Mouse (Mus musculus): ENCODE measurements at regions not wholly inside any gene's neighbourhood (a gene's known extent, or its start where the extent isn't known, plus 50 kb on each side); places are given as distances from the start of the nearest gene placed in this dataset.

- Histone ChIP-seq H3K4me2 (ENCODE audit: low read depth) (no peak overlapping the region), H3K27ac (ENCODE audit: low read depth, low read length) (no peak overlapping the region), H3K4me3 (ENCODE audit: low read depth, low read length) (no peak overlapping the region), H3K9ac (ENCODE audit: low read length) (no peak overlapping the region), H3K27me3 (ENCODE audit: control insufficient read depth, insufficient read depth, low read length) (no peaks in the 10 kb centered on the region), H3K4me1 (ENCODE audit: control insufficient read depth, insufficient read depth, low read length) (no peaks in the 10 kb centered on the region; the same call in 1 of the 2 replicates), H3K36me3 (ENCODE audit: control insufficient read depth, insufficient read depth, low read length) (no peaks in the 10 kb centered on the region), H3K9me3 (ENCODE audit: control insufficient read depth, low read length) (no peaks in the 10 kb centered on the region)
- DNase-seq (ENCODE audit: low spot score) (no peak), ATAC-seq (ENCODE audit: insufficient read depth, low FRiP score, low TSS enrichment) (no peak)
- WGBS, result 60% methylated on average over 15 of the region's 15 CpGs
Measured at GRCm38 (mm10) chr6:50032894-50033595, 77.0 kb upstream of the Mpp6 start.

DNA sequence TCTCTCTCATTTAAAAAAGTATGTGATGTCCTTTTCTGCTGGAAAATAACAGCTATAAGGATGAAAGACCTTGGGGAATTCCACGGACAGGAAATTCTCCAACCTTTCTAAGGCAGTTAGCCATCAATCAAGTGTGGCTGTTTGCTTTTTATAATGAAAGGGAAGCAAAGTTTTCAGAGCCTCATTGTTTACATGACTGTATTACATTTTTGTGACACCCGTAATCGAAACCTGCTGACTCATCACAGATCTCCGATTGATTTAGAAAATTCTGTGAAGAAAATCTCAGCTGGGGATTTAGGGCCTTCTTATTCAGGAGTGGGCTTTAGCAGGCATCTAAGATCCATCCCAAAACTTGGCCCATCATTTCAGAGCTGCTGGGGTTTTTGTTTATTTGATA lies 72.4 kb upstream of the Mpp6 start:
- Histone ChIP-seq H3K27ac (ENCODE audit: low read depth, low read length) (no peak overlapping the region), H3K4me3 (ENCODE audit: low read depth, low read length) (no peak overlapping the region), H3K36me3 (ENCODE audit: control insufficient read depth, insufficient read depth, low read length) (no peaks in the 10 kb centered on the region), H3K27me3 (ENCODE audit: control insufficient read depth, insufficient read depth, low read length) (no peaks in the 10 kb centered on the region), H3K4me1 (ENCODE audit: control insufficient read depth, insufficient read depth, low read length) (no peaks in the 10 kb centered on the region; the same call in 1 of the 2 replicates), H3K9me3 (ENCODE audit: control insufficient read depth, low read length) (no peaks in the 10 kb centered on the region), H3K4me2 (ENCODE audit: low read depth) (no peak overlapping the region), H3K9ac (ENCODE audit: low read length) (no peak overlapping the region)
- 53% methylated on average over 4 of the region's 4 CpGs for WGBS
- ATAC-seq (ENCODE audit: insufficient read depth, low FRiP score, low TSS enrichment), result no peak
- no peak for DNase-seq (ENCODE audit: low spot score)

- no peaks in the 10 kb centered on the region for H3K4me1 ChIP-seq (ENCODE audit: control insufficient read depth, insufficient read depth, low read length)
- 54% methylated on average over 3 of the region's 3 CpGs for WGBS
- no peak for ATAC-seq (ENCODE audit: insufficient read depth, low FRiP score, low TSS enrichment)
- DNase-seq (ENCODE audit: low spot score), result no peak
- H3K4me3 ChIP-seq (ENCODE audit: low read depth, low read length), result no peak overlapping the region
- H3K27ac ChIP-seq (ENCODE audit: low read depth, low read length), result no peak overlapping the region
- no peak overlapping the region for H3K9ac ChIP-seq (ENCODE audit: low read length)
- no peaks in the 10 kb centered on the region for H3K27me3 ChIP-seq (ENCODE audit: control insufficient read depth, insufficient read depth, low read length)
- H3K36me3 ChIP-seq (ENCODE audit: control insufficient read depth, insufficient read depth, low read length), result no peaks in the 10 kb centered on the region
- H3K4me2 ChIP-seq (ENCODE audit: low read depth), result no peak overlapping the region
- H3K9me3 ChIP-seq (ENCODE audit: control insufficient read depth, low read length), result no peaks in the 10 kb centered on the region
Measured at GRCm38 (mm10) chr6:50038369-50038768, 71.7 kb upstream of the Mpp6 start.

DNA sequence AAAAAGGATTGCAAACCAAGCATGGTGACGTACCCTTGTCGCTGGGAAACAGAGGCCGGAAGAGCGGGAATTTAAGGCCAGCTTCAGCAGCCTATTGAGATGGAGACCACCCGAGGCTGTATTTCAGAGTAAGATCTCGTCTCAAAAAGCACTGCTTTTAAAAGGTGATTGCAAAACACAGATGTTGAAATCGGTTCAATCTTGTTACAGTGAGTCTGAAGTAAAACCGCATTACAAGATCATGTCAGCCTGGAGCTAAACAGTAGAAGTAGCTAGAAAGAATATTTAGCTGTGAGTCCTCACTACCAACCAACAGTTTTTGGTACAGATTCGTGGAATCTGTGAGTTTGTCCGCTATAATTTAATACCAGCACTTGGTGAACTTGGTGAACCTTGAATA lies 69.0 kb upstream of the Mpp6 start:
- H3K4me1 ChIP-seq (ENCODE audit: control insufficient read depth, insufficient read depth, low read length), result no peaks in the 10 kb centered on the region
- H3K4me2 ChIP-seq (ENCODE audit: low read depth), result no peak overlapping the region
- no peaks in the 10 kb centered on the region for H3K36me3 ChIP-seq (ENCODE audit: control insufficient read depth, insufficient read depth, low read length)
- DNase-seq (ENCODE audit: low spot score) (no peak), ATAC-seq (ENCODE audit: insufficient read depth, low FRiP score, low TSS enrichment) (no peak)
- H3K9me3 ChIP-seq (ENCODE audit: control insufficient read depth, low read length), result no peaks in the 10 kb centered on the region
- WGBS, result 73% methylated on average over 10 of the region's 10 CpGs
- H3K4me3 ChIP-seq (ENCODE audit: low read depth, low read length), result no peak overlapping the region
- no peak overlapping the region for H3K9ac ChIP-seq (ENCODE audit: low read length)
- H3K27ac ChIP-seq (ENCODE audit: low read depth, low read length), result no peak overlapping the region
- H3K27me3 ChIP-seq (ENCODE audit: control insufficient read depth, insufficient read depth, low read length), result no peaks in the 10 kb centered on the region

- 52% methylated on average over 3 of the region's 3 CpGs for WGBS
Measured at GRCm38 (mm10) chr6:50042127-50042526, 67.9 kb upstream of the Mpp6 start.

GRCm38 (mm10) chr6:50044165-50044564 lies 65.9 kb upstream of the Mpp6 start:
- Histone ChIP-seq H3K4me1 (ENCODE audit: control insufficient read depth, insufficient read depth, low read length) (no peaks in the 10 kb centered on the region), H3K27me3 (ENCODE audit: control insufficient read depth, insufficient read depth, low read length) (no peaks in the 10 kb centered on the region), H3K4me2 (ENCODE audit: low read depth) (no peak overlapping the region), H3K36me3 (ENCODE audit: control insufficient read depth, insufficient read depth, low read length) (no peaks in the 10 kb centered on the region), H3K9me3 (ENCODE audit: control insufficient read depth, low read length) (no peaks in the 10 kb centered on the region), H3K27ac (ENCODE audit: low read depth, low read length) (no peak overlapping the region), H3K4me3 (ENCODE audit: low read depth, low read length) (no peak overlapping the region), H3K9ac (ENCODE audit: low read length) (no peak overlapping the region)
- WGBS, result 79% methylated on average over 1 of the region's 1 CpGs
- DNase-seq (ENCODE audit: low spot score) (no peak), ATAC-seq (ENCODE audit: insufficient read depth, low FRiP score, low TSS enrichment) (no peak)

More at GRCm38 (mm10) chr6:50042127-50042526, 67.9 kb upstream of the Mpp6 start:
- no peak overlapping the region for H3K27ac ChIP-seq (ENCODE audit: low read depth, low read length)
- DNase-seq (ENCODE audit: low spot score), result no peak
- H3K4me1 ChIP-seq (ENCODE audit: control insufficient read depth, insufficient read depth, low read length), result no peaks in the 10 kb centered on the region
- H3K9me3 ChIP-seq (ENCODE audit: control insufficient read depth, low read length), result no peaks in the 10 kb centered on the region
- H3K9ac ChIP-seq (ENCODE audit: low read length), result no peak overlapping the region
- H3K27me3 ChIP-seq (ENCODE audit: control insufficient read depth, insufficient read depth, low read length), result no peaks in the 10 kb centered on the region
- H3K4me2 ChIP-seq (ENCODE audit: low read depth), result no peak overlapping the region
- no peak overlapping the region for H3K4me3 ChIP-seq (ENCODE audit: low read depth, low read length)
- no peaks in the 10 kb centered on the region for H3K36me3 ChIP-seq (ENCODE audit: control insufficient read depth, insufficient read depth, low read length)
- no peak for ATAC-seq (ENCODE audit: insufficient read depth, low FRiP score, low TSS enrichment)

- WGBS, result 78% methylated on average over 5 of the region's 5 CpGs
- Histone ChIP-seq H3K9ac (ENCODE audit: low read length) (no peak overlapping the region), H3K4me1 (ENCODE audit: control insufficient read depth, insufficient read depth, low read length) (no peaks in the 10 kb centered on the region), H3K4me2 (ENCODE audit: low read depth) (no peak overlapping the region), H3K27ac (ENCODE audit: low read depth, low read length) (no peak overlapping the region), H3K36me3 (ENCODE audit: control insufficient read depth, insufficient read depth, low read length) (no peaks in the 10 kb centered on the region), H3K27me3 (ENCODE audit: control insufficient read depth, insufficient read depth, low read length) (no peaks in the 10 kb centered on the region), H3K4me3 (ENCODE audit: low read depth, low read length) (no peak overlapping the region), H3K9me3 (ENCODE audit: control insufficient read depth, low read length) (no peaks in the 10 kb centered on the region)
- DNase-seq (ENCODE audit: low spot score), result no peak
- ATAC-seq (ENCODE audit: insufficient read depth, low FRiP score, low TSS enrichment), result no peak
Measured at GRCm38 (mm10) chr6:50046721-50047120, 63.3 kb upstream of the Mpp6 start.

DNA sequence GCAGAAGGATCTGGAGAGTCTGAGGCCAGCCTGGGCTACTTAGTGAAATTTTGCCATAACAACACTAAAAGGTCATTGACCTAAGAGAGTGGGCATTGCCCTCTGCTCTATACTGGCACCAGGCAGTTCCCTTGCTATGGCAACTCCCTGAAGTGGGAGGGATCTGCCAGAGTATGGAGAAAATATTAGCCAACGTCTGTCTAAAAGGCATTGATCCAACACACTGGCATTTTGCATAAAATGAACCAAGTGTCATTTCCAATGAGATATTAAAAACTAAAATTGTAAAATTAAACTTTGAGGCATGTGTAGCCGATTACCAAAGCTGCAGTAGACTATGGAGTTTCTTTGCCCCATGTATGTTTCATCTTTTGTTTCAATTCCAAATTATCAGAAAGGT lies 57.6 kb upstream of the Mpp6 start:
- Histone ChIP-seq H3K4me3 (ENCODE audit: low read depth, low read length) (no peak overlapping the region), H3K4me2 (ENCODE audit: low read depth) (no peak overlapping the region), H3K27ac (ENCODE audit: low read depth, low read length) (no peak overlapping the region), H3K9ac (ENCODE audit: low read length) (no peak overlapping the region), H3K4me1 (ENCODE audit: control insufficient read depth, insufficient read depth, low read length) (no peaks in the 10 kb centered on the region), H3K9me3 (ENCODE audit: control insufficient read depth, low read length) (no peaks in the 10 kb centered on the region), H3K27me3 (ENCODE audit: control insufficient read depth, insufficient read depth, low read length) (no peaks in the 10 kb centered on the region), H3K36me3 (ENCODE audit: control insufficient read depth, insufficient read depth, low read length) (no peaks in the 10 kb centered on the region)
- ATAC-seq (ENCODE audit: insufficient read depth, low FRiP score, low TSS enrichment) (no peak), DNase-seq (ENCODE audit: low spot score) (no peak)
- WGBS, result 87% methylated on average over 2 of the region's 2 CpGs

DNA sequence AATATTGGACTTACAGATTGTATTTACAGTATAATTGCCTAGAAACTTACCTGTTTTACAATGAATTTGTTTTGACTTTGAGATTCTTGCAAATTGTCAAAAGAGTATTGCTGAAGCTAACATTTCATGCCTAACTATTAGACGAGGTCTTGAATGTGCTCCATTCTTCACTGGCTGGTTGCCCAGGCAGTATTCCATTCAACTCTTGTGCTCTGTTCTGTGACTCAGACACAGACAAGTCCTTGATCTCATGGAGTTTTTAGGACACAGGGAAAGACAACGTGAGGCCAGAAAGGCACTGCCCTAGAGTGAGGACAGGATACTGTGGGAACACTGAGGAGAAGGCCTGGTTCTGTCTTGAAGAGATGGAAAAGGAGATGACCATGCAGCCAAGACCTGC lies 57.0 kb upstream of the Mpp6 start:
- no peak overlapping the region for H3K27ac ChIP-seq (ENCODE audit: low read depth, low read length)
- DNase-seq (ENCODE audit: low spot score), result no peak
- 76% methylated on average over 2 of the region's 2 CpGs for WGBS

More for the DNA sequence above, 57.0 kb upstream of the Mpp6 start:
- no peaks in the 10 kb centered on the region for H3K27me3 ChIP-seq (ENCODE audit: control insufficient read depth, insufficient read depth, low read length)
- H3K9me3 ChIP-seq (ENCODE audit: control insufficient read depth, low read length), result no peaks in the 10 kb centered on the region
- H3K4me2 ChIP-seq (ENCODE audit: low read depth), result no peak overlapping the region
- H3K4me3 ChIP-seq (ENCODE audit: low read depth, low read length), result no peak overlapping the region
- no peaks in the 10 kb centered on the region for H3K36me3 ChIP-seq (ENCODE audit: control insufficient read depth, insufficient read depth, low read length)
- H3K9ac ChIP-seq (ENCODE audit: low read length), result no peak overlapping the region
- H3K4me1 ChIP-seq (ENCODE audit: control insufficient read depth, insufficient read depth, low read length), result no peaks in the 10 kb centered on the region
- no peak for ATAC-seq (ENCODE audit: insufficient read depth, low FRiP score, low TSS enrichment)
